Mouse (Mus musculus) forebrain, postnatal 0 days (tissue): ENCODE results near the gene Cfap61. TPM values are rescaled to one million over a fixed set of nuclear protein-coding genes. Genes with fewer than 3 reads are reported as not detected.

ENCODE experiments used
- ATAC-seq: fragments of 200-750 bp; cut with Nextera tagmentation; 2 replicates; pipeline ENCODE4 v1.8.0; 2017; ENCODE audit warnings: mild to moderate bottlenecking, moderate library complexity
- DNase-seq: peaks from one replicate; pipeline ENCODE4 v3.0.0-alpha.2; 2015
- H3K27ac ChIP-seq: fragments of 300-500 bp; sonication (generic); 2 replicates; pipeline ENCODE4 v1.5.1; 2014; ENCODE audit warnings: low read depth, mild to moderate bottlenecking, antibody characterized with exemption, low read length, moderate library complexity, mixed read lengths
- H3K27me3 ChIP-seq: fragments of 300-500 bp; sonication (generic); 2 replicates; pipeline ENCODE4 v1.6.1; 2014; ENCODE audit warnings: mild to moderate bottlenecking, low read length, mixed read lengths; ENCODE audit not compliant: insufficient read depth
- H3K36me3 ChIP-seq: fragments of 300-500 bp; sonication (generic); 2 replicates; pipeline ENCODE4 v1.6.1; 2014; ENCODE audit warnings: mild to moderate bottlenecking, moderate library complexity; ENCODE audit not compliant: insufficient read depth
- H3K4me1 ChIP-seq: fragments of 300-500 bp; sonication (generic); 2 replicates; pipeline ENCODE4 v1.6.1; 2014; ENCODE audit warnings: antibody characterized with exemption; ENCODE audit not compliant: insufficient read depth
- H3K4me2 ChIP-seq: fragments of 300-500 bp; sonication (generic); 2 replicates; pipeline ENCODE4 v1.6.1; 2014; ENCODE audit warnings: low read depth, mild to moderate bottlenecking, moderate library complexity
- H3K4me3 ChIP-seq: fragments of 300-500 bp; sonication (generic); 2 replicates; pipeline ENCODE4 v1.5.1; 2014; ENCODE audit warnings: low read depth, low read length, mixed read lengths
- H3K9ac ChIP-seq: fragments of 300-500 bp; sonication (generic); 2 replicates; pipeline ENCODE4 v1.6.1; 2014; ENCODE audit warnings: mild to moderate bottlenecking
- H3K9me3 ChIP-seq: fragments of 300-500 bp; sonication (generic); 2 replicates; pipeline ENCODE4 v1.6.1; 2016; ENCODE audit warnings: low read length
- CTCF ChIP-seq: sonication (generic); IDR thresholded peaks from 2 replicates; pipeline ENCODE4 v1.5.1; 2016; ENCODE audit warnings: antibody characterized with exemption, control low read depth, low read depth
- WGBS: fragments of 180-500 bp; shearing (Covaris S2); extraction: QIAGEN DNeasy Blood & Tissue Kit; methylation state at CpG from one replicate; pipeline ENCODE4 v1.1.7; 2014; 5-methylcytosine and 5-hydroxymethylcytosine counted together
- polyA plus RNA-seq: library from polyadenylated mRNA; unstranded; fragments of >200 nt; fragmentation: Nextera tagmentation; extraction: Ambion mirVana; gene quantifications from 2 replicates; pipeline ENCODE4 v1.2.1, GENCODE M21; 2015
- total RNA-seq: library from RNA; depleted of rRNA; stranded (reverse); fragments of >200 nt; gene quantifications from 2 replicates; pipeline ENCODE4 v1.2.3, GENCODE M21; 2014; rRNA removed

The Cfap61 gene
- total and polyA plus RNA-seq, 2 experiments from 2014 or later: 3.9 to 7.4 TPM

DNA sequence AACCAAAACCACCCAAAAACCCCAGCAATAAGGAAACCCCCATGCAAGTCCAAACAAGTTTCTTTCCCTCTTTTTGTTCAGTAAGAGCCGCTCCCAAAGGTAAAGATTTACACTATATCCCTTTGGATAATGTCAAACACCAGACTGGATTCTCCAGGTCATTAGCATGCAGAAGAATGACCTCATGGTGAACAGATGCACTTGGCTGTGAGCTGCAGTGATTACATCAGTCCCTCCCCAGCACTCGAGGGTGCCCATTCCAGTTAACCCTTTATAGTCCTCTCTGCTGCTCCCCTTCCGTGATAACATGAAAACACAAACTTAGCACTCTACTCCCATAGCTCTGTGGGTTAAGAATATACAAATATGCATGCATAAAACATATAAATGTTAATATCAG, 322.5 kb downstream of the Cfap61 start:
- peaks cover 26% of the 10 kb centered on the region for H3K4me1 ChIP-seq

DNA sequence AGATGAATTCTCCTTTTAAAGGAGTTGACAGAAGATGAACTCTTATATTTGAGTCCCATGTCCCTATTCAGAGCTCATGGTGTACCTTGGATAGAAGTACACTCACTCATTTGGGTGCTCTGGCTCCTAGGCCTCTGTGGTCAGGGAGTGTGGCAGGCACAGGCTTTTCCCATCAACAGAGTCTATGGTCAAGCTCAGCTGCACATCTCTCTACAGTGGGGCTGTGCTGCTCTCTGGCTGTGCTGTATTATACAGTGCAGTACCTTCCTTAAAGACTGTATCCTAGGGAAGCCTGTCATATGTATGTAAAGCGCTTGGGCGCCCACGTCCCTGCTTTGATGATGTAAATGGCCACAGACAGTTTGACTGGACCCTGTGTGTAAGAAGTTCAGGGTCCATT, 323.0 kb downstream of the Cfap61 start:
- Histone ChIP-seq H3K4me2 (no peak overlapping the region), H3K36me3 (no peaks in the 10 kb centered on the region), H3K9ac (no peak overlapping the region), H3K27ac (no peak overlapping the region), H3K9me3 (no peaks in the 10 kb centered on the region), H3K27me3 (no peaks in the 10 kb centered on the region), H3K4me1 (peaks cover 29% of the 10 kb centered on the region), H3K4me3 (no peak overlapping the region)
- 58% methylated on average over 3 of the region's 3 CpGs for WGBS
- TF ChIP-seq CTCF: no peak
- no peak for ATAC-seq
- DNase-seq: no peak

More for the DNA sequence above, 322.5 kb downstream of the Cfap61 start:
- no peaks in the 10 kb centered on the region for H3K9me3 ChIP-seq
- no peak overlapping the region for H3K4me2 ChIP-seq
- no peak for TF ChIP-seq CTCF
- no peak overlapping the region for H3K4me3 ChIP-seq
- no peaks in the 10 kb centered on the region for H3K36me3 ChIP-seq
- 8% methylated on average over 3 of the region's 3 CpGs for WGBS
- DNase-seq (peak; percentile 40), ATAC-seq (no peak)
- no peak overlapping the region for H3K27ac ChIP-seq
- no peak overlapping the region for H3K9ac ChIP-seq
- no peaks in the 10 kb centered on the region for H3K27me3 ChIP-seq

DNA sequence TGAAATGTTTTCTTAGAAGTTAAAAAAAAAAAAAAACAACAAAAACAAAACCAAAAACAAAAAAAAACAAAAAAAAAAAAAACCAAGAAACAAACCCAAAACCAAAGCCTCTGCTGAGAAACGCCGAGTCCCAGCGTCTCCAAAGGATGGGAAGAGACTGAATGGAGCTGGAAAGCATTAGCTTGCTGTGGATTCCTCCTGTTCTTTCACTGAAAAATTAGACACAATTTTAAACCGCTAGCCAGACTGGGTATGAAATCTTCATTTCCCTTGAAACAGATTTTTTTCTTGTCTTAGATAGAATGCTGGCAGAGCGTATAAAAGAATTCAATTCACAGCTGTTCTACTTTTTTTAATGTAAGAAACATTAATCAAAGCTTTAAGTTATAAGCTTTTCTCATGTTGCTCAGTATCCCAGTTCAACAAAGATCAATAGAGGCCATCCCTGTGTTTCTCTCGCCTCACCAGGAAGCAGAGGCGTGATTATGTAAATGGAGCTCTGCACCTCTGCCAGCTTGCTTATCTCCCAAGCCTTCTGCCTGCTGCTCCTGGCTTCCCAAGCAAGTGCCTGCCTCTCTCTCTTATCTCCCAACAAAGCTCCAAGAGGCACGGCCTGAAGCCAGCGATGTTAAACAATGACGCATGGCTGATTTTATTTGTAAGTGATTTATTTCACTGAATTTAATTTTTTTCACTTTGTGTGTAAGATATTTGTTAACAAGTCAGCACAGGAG, 324.3 kb downstream of the Cfap61 start:
- no peak overlapping the region for H3K9ac ChIP-seq
- peak; percentile 74 for ATAC-seq

GRCm38 (mm10) chr2:146259787-146260560, 325.4 kb downstream of the Cfap61 start:
- no peak; the same call in 1 of the 2 replicates for ATAC-seq
- WGBS: 20% methylated on average over 18 of the region's 18 CpGs
- Histone ChIP-seq H3K4me3 (no peak overlapping the region), H3K27ac (peak overlapping the region; percentile 64), H3K9me3 (no peaks in the 10 kb centered on the region), H3K9ac (0 out of 2 replicates have a peak overlapping the region, but pooled peaks have one; percentile 11), H3K27me3 (no peaks in the 10 kb centered on the region), H3K4me2 (0 out of 2 replicates have a peak overlapping the region, but pooled peaks have one; percentile 4), H3K4me1 (peaks cover 29% of the 10 kb centered on the region), H3K36me3 (no peaks in the 10 kb centered on the region)
- DNase-seq: peak; percentile 42
- TF ChIP-seq CTCF: no peak

More for the DNA sequence above, 324.3 kb downstream of the Cfap61 start:
- Histone ChIP-seq H3K36me3 (no peaks in the 10 kb centered on the region), H3K27ac (peak overlapping the region; percentile 64), H3K27me3 (no peaks in the 10 kb centered on the region), H3K9me3 (no peaks in the 10 kb centered on the region), H3K4me3 (no peak overlapping the region), H3K4me1 (peaks cover 29% of the 10 kb centered on the region), H3K4me2 (peak overlapping the region; percentile 4; the same call in 1 of the 2 replicates)
- TF ChIP-seq CTCF: no peak
- peak; percentile 83 for DNase-seq
- WGBS: 16% methylated on average over 10 of the region's 10 CpGs

- Histone ChIP-seq H3K36me3 (no peaks in the 10 kb centered on the region), H3K9me3 (no peaks in the 10 kb centered on the region), H3K9ac (no peak overlapping the region), H3K27ac (no peak overlapping the region; the same call in 1 of the 2 replicates), H3K4me3 (no peak overlapping the region), H3K4me2 (no peak overlapping the region), H3K4me1 (peaks cover 29% of the 10 kb centered on the region), H3K27me3 (no peaks in the 10 kb centered on the region)
- WGBS: 43% methylated on average over 4 of the region's 4 CpGs
- no peak for TF ChIP-seq CTCF
- peak; percentile 37 for DNase-seq
- peak; percentile 15; the same call in 1 of the 2 replicates for ATAC-seq
These were observed 326.6 kb downstream of the Cfap61 start for GRCm38 (mm10) chr2:146261146-146261545.

DNA sequence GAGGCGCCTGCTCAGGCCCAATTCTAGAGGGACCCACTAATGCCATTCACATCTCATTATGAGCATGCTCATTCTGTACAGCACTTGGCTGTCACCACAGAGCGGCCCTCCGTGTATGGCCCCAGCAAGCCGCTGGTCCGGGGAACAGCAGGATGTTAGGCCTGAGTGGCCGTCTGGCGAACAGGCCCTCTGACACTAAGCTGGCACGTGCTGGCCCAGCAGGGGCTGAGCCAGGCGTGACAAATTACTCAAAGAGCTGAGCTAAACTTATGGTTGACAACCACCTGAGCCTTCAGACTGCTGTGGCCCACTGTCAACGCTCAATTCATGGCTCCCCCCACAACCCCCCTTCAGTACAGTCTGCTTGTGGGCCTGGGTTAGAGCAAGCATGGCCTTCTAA, 327.6 kb downstream of the Cfap61 start:
- Histone ChIP-seq H3K4me1 (peaks cover 24% of the 10 kb centered on the region), H3K27me3 (no peaks in the 10 kb centered on the region), H3K4me2 (no peak overlapping the region), H3K36me3 (no peaks in the 10 kb centered on the region), H3K4me3 (no peak overlapping the region), H3K9me3 (no peaks in the 10 kb centered on the region), H3K9ac (no peak overlapping the region), H3K27ac (0 out of 2 replicates have a peak overlapping the region, but pooled peaks have one; percentile 21)
- 17% methylated on average over 10 of the region's 10 CpGs for WGBS
- peak; percentile 75 for ATAC-seq
- no peak for TF ChIP-seq CTCF
- DNase-seq: peak; percentile 53

DNA sequence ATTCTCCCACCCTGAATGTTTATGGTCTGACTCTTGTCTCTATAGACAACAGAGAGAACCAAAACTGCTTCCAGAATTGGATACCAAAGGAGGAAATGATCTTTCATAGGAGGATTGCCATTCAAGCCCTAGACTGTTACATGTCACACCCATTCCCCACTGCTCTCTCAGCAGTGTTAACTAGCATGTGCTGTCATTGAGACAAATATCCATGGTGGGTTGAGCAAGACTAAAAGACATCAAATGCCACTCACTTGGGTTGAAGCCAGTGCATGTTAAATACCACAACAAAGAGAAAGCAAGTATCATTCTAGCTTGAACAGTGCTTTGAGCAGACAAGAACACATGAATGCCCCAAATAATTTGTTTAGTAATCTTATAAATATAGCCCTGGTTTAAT, 328.4 kb downstream of the Cfap61 start:
- Histone ChIP-seq H3K9me3 (no peaks in the 10 kb centered on the region), H3K4me3 (no peak overlapping the region), H3K27me3 (no peaks in the 10 kb centered on the region), H3K4me1 (peaks cover 20% of the 10 kb centered on the region), H3K27ac (no peak overlapping the region), H3K9ac (no peak overlapping the region), H3K4me2 (no peak overlapping the region), H3K36me3 (no peaks in the 10 kb centered on the region)
- ATAC-seq (no peak), DNase-seq (no peak)
- TF ChIP-seq CTCF: no peak

Other genes with a start within 250 kb of the Cfap61 start
- gene Naa20, start 32.7 kb upstream of the Cfap61 start, total RNA-seq: 124 and 145 TPM in 2 replicates
- gene Naa20, start 32.7 kb upstream of the Cfap61 start, polyA plus RNA-seq: 152 and 176 TPM in 2 replicates
- 24.5 and 30.5 TPM in 2 replicates for gene Crnkl1, start 230 bp downstream of the Cfap61 start, total RNA-seq
- gene Crnkl1, start 230 bp downstream of the Cfap61 start, polyA plus RNA-seq: 13.0 and 15.5 TPM in 2 replicates